Mouse (Mus musculus) forebrain, embryonic 11.5 days (tissue): ENCODE measurements around the gene Whrn. TPM values are rescaled to one million over a fixed set of nuclear protein-coding genes. Genes with fewer than 3 reads are reported as not detected.
A peak's percentile ranks its signal among the peaks of the same experiment; 100 is the strongest.

Experiments used
- ATAC-seq: fragments of 200-750 bp; cut with Nextera tagmentation; replicated peaks from 2 replicates; pipeline ENCODE4 v1.8.0; 2017; ENCODE audit warnings: moderate TSS enrichment; ENCODE audit not compliant: low FRiP score
- DNase-seq: peaks from one replicate; pipeline ENCODE4 v3.0.0-alpha.2; 2017; ENCODE audit warnings: low spot score
- H3K27ac ChIP-seq: fragments of 300-500 bp; sonication (generic); 2 replicates; pipeline ENCODE4 v1.5.1; 2014; ENCODE audit warnings: low read depth, low read length
- H3K27me3 ChIP-seq: fragments of 300-500 bp; sonication (generic); 2 replicates; pipeline ENCODE4 v1.6.1; 2014; ENCODE audit warnings: mild to moderate bottlenecking, low read length, mixed read lengths; ENCODE audit not compliant: control insufficient read depth, insufficient read depth
- H3K36me3 ChIP-seq: fragments of 300-500 bp; sonication (generic); 2 replicates; pipeline ENCODE4 v1.6.1; 2014; ENCODE audit warnings: mild to moderate bottlenecking, low read length, moderate library complexity, mixed read lengths; ENCODE audit not compliant: control insufficient read depth, insufficient read depth
- H3K4me1 ChIP-seq: fragments of 300-500 bp; sonication (generic); replicated peaks from 2 replicates; pipeline ENCODE4 v1.6.1; 2014; ENCODE audit warnings: low read length, mixed read lengths; ENCODE audit not compliant: control insufficient read depth, insufficient read depth
- H3K4me2 ChIP-seq: fragments of 300-500 bp; sonication (generic); 2 replicates; pipeline ENCODE4 v1.6.1; 2014; ENCODE audit warnings: low read depth, mild to moderate bottlenecking, low read length, moderate library complexity, mixed read lengths; ENCODE audit not compliant: severe bottlenecking
- H3K4me3 ChIP-seq: fragments of 300-500 bp; sonication (generic); 2 replicates; pipeline ENCODE4 v1.5.1; 2014; ENCODE audit warnings: low read depth, low read length
- H3K9ac ChIP-seq: fragments of 300-500 bp; sonication (generic); 2 replicates; pipeline ENCODE4 v1.6.1; 2014; ENCODE audit warnings: low read length
- H3K9me3 ChIP-seq: fragments of 300-500 bp; sonication (generic); 2 replicates; pipeline ENCODE4 v1.6.1; 2016; ENCODE audit warnings: low read length, mixed read lengths; ENCODE audit not compliant: control insufficient read depth
- WGBS: fragments of 180-500 bp; shearing (Covaris S2); extraction: QIAGEN DNeasy Blood & Tissue Kit; methylation state at CpG from one replicate; pipeline ENCODE4 v1.1.7; 2014; 5-methylcytosine and 5-hydroxymethylcytosine counted together
- polyA plus RNA-seq: library from polyadenylated mRNA; unstranded; fragments of >200 nt; fragmentation: Nextera tagmentation; extraction: Ambion mirVana; gene quantifications from 2 replicates; pipeline ENCODE4 v1.2.1, GENCODE M21; 2014

Gene Whrn
- polyA plus RNA-seq, 1 experiment from 2014 or later = 11.0 TPM

GRCm38 (mm10) chr4:63498346-63498745 lies 2.6 kb upstream of the Whrn start:
- H3K9me3 ChIP-seq = no peaks in the 10 kb centered on the region
- no peak overlapping the region for H3K9ac ChIP-seq
- ATAC-seq (no peak), DNase-seq (no peak)
- peaks cover 14% of the 10 kb centered on the region for H3K4me1 ChIP-seq
- no peak overlapping the region for H3K4me3 ChIP-seq
- H3K27me3 ChIP-seq = peaks cover 6% of the 10 kb centered on the region
- H3K36me3 ChIP-seq = no peaks in the 10 kb centered on the region
- H3K4me2 ChIP-seq = no peak overlapping the region
- H3K27ac ChIP-seq = no peak overlapping the region
- WGBS = 40% methylated on average over 3 of the region's 3 CpGs

GRCm38 (mm10) chr4:63496312-63496711 lies 521 bp upstream of the Whrn start:
- H3K4me1 ChIP-seq = peaks cover 16% of the 10 kb centered on the region
- WGBS = 16% methylated on average over 5 of the region's 6 CpGs
- ATAC-seq (peak; percentile 32; the same call in 1 of the 2 replicates), DNase-seq (no peak)
- H3K27me3 ChIP-seq = peaks cover 6% of the 10 kb centered on the region
- peak overlapping the region; percentile 68 for H3K9ac ChIP-seq
- no peak overlapping the region; the same call in 1 of the 2 replicates for H3K27ac ChIP-seq
- H3K36me3 ChIP-seq = no peaks in the 10 kb centered on the region
- H3K4me3 ChIP-seq = peak overlapping the region; percentile 65
- peak overlapping the region; percentile 94 for H3K4me2 ChIP-seq
- H3K9me3 ChIP-seq = no peaks in the 10 kb centered on the region

GRCm38 (mm10) chr4:63494967-63495914 lies 550 bp downstream of the Whrn start:
- H3K36me3 ChIP-seq = no peaks in the 10 kb centered on the region
- no peaks in the 10 kb centered on the region for H3K9me3 ChIP-seq
- H3K27ac ChIP-seq = no peak overlapping the region
- H3K4me2 ChIP-seq = peak overlapping the region; percentile 94
- H3K9ac ChIP-seq = peak overlapping the region; percentile 68
- H3K4me1 ChIP-seq = peaks cover 18% of the 10 kb centered on the region
- peak; percentile 82 for DNase-seq
- ATAC-seq = peak; percentile 59
- H3K4me3 ChIP-seq = peak overlapping the region; percentile 65
- under 1% methylated on average over 91 of the region's 107 CpGs for WGBS
- H3K27me3 ChIP-seq = peaks cover 6% of the 10 kb centered on the region

- Histone ChIP-seq H3K9ac (peak overlapping the region; percentile 68), H3K4me1 (peaks cover 21% of the 10 kb centered on the region), H3K4me2 (peak overlapping the region; percentile 94), H3K27ac (no peak overlapping the region), H3K27me3 (peaks cover 6% of the 10 kb centered on the region), H3K4me3 (peak overlapping the region; percentile 65), H3K36me3 (no peaks in the 10 kb centered on the region), H3K9me3 (no peaks in the 10 kb centered on the region)
- ATAC-seq (peak; percentile 34; the same call in 1 of the 2 replicates), DNase-seq (no peak)
- WGBS = 4% methylated on average over 43 of the region's 43 CpGs
Measured at GRCm38 (mm10) chr4:63494401-63494966, 1.3 kb downstream of the Whrn start.

- ATAC-seq (no peak), DNase-seq (no peak)
- peaks cover 21% of the 10 kb centered on the region for H3K4me1 ChIP-seq
- peak overlapping the region; percentile 65 for H3K4me3 ChIP-seq
- WGBS = 63% methylated on average over 9 of the region's 9 CpGs
- no peak overlapping the region for H3K9ac ChIP-seq
- H3K4me2 ChIP-seq = peak overlapping the region; percentile 94; the same call in 1 of the 2 replicates
- H3K9me3 ChIP-seq = no peaks in the 10 kb centered on the region
- peaks cover 6% of the 10 kb centered on the region for H3K27me3 ChIP-seq
- H3K36me3 ChIP-seq = no peaks in the 10 kb centered on the region
- H3K27ac ChIP-seq = no peak overlapping the region
Measured at GRCm38 (mm10) chr4:63493351-63494121, 2.3 kb downstream of the Whrn start.

- peaks cover 24% of the 10 kb centered on the region for H3K4me1 ChIP-seq
- H3K9me3 ChIP-seq = no peaks in the 10 kb centered on the region
- no peak overlapping the region for H3K4me2 ChIP-seq
- H3K27me3 ChIP-seq = peaks cover 6% of the 10 kb centered on the region
- H3K9ac ChIP-seq = no peak overlapping the region
- 79% methylated on average over 6 of the region's 6 CpGs for WGBS
- no peak overlapping the region for H3K4me3 ChIP-seq
- no peaks in the 10 kb centered on the region for H3K36me3 ChIP-seq
- no peak overlapping the region for H3K27ac ChIP-seq
- ATAC-seq (no peak), DNase-seq (no peak)
Measured at GRCm38 (mm10) chr4:63491521-63491920, 4.3 kb downstream of the Whrn start.

DNA sequence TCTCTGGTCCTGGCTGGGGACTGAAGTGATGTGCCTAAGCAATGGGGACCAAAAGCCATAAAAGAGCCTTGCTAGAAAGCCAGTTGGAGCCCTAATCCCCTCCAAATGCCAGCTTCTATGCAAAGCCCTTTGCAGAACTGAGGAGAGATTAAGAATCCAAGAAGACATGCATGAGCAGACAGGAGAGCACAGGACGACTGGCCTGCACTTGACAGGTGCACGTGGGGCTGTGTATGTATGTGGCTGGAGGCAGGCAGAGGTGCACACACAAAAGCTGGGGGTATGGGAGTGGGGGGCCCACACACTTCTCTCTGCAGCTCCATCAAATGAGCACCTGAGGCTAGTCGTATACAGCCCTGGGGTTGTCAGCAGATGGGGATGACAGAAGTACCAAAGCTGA lies 5.6 kb downstream of the Whrn start:
- WGBS = 16% methylated on average over 3 of the region's 3 CpGs
- DNase-seq = no peak
- Histone ChIP-seq H3K36me3 (no peaks in the 10 kb centered on the region), H3K4me2 (no peak overlapping the region), H3K4me1 (peaks cover 18% of the 10 kb centered on the region), H3K27me3 (peaks cover 5% of the 10 kb centered on the region), H3K4me3 (no peak overlapping the region), H3K9ac (no peak overlapping the region), H3K9me3 (no peaks in the 10 kb centered on the region), H3K27ac (no peak overlapping the region)
- 0 out of 2 replicates have a peak, but pooled peaks have one; percentile 17 for ATAC-seq

GRCm38 (mm10) chr4:63489676-63490075 lies 6.1 kb downstream of the Whrn start:
- WGBS = 51% methylated on average over 10 of the region's 10 CpGs
- Histone ChIP-seq H3K36me3 (no peaks in the 10 kb centered on the region), H3K4me1 (peaks cover 17% of the 10 kb centered on the region), H3K4me3 (no peak overlapping the region), H3K9ac (no peak overlapping the region), H3K27me3 (peaks cover 2% of the 10 kb centered on the region), H3K9me3 (no peaks in the 10 kb centered on the region), H3K4me2 (no peak overlapping the region), H3K27ac (no peak overlapping the region)
- DNase-seq (no peak), ATAC-seq (no peak)
